Mouse (Mus musculus) limb, embryonic 13.5 days (tissue): Measurements from ENCODE around the gene C130074G19Rik. TPM values are rescaled to one million over a fixed set of nuclear protein-coding genes. Genes with fewer than 3 reads are reported as not detected.
A peak's percentile ranks its signal among the peaks of the same experiment; 100 is the strongest.

Experiments used
- ATAC-seq: fragments of 200-750 bp; cut with Nextera tagmentation; 2 replicates; pipeline ENCODE4 v1.8.0; 2017; ENCODE audit warnings: low read depth, moderate number of reproducible peaks, moderate TSS enrichment; ENCODE audit not compliant: low FRiP score
- H3K27ac ChIP-seq: fragments of 300-500 bp; sonication (generic); 2 replicates; pipeline ENCODE4 v1.5.1; 2015; ENCODE audit warnings: inconsistent platforms, mild to moderate bottlenecking, moderate library complexity
- H3K27me3 ChIP-seq: fragments of 300-500 bp; sonication (generic); 2 replicates; pipeline ENCODE4 v1.6.1; 2015; ENCODE audit warnings: mild to moderate bottlenecking, inconsistent platforms
- H3K36me3 ChIP-seq: fragments of 300-500 bp; sonication (generic); 2 replicates; pipeline ENCODE4 v1.6.1; 2015; ENCODE audit warnings: inconsistent platforms, mild to moderate bottlenecking, moderate library complexity
- H3K4me1 ChIP-seq: fragments of 300-500 bp; sonication (generic); 2 replicates; pipeline ENCODE4 v1.6.1; 2015; ENCODE audit warnings: inconsistent platforms
- H3K4me2 ChIP-seq: fragments of 300-500 bp; sonication (generic); replicated peaks from 2 replicates; pipeline ENCODE4 v1.6.1; 2015; ENCODE audit warnings: inconsistent platforms, mild to moderate bottlenecking, moderate library complexity
- H3K4me3 ChIP-seq: fragments of 300-500 bp; sonication (generic); 2 replicates; pipeline ENCODE4 v1.5.1; 2015; ENCODE audit warnings: moderate library complexity, mild to moderate bottlenecking, inconsistent platforms
- H3K9ac ChIP-seq: fragments of 300-500 bp; sonication (generic); 2 replicates; pipeline ENCODE4 v1.6.1; 2015; ENCODE audit warnings: mild to moderate bottlenecking, inconsistent platforms
- H3K9me3 ChIP-seq: fragments of 300-500 bp; sonication (generic); 2 replicates; pipeline ENCODE4 v1.6.1; 2016; ENCODE audit warnings: inconsistent platforms
- WGBS: fragments of 180-500 bp; shearing (Covaris S2); methylation state at CpG from one replicate; pipeline ENCODE4 v1.1.7; 2015; 5-methylcytosine and 5-hydroxymethylcytosine counted together
- polyA plus RNA-seq: library from polyadenylated mRNA; unstranded; fragments of >200 nt; fragmentation: Nextera tagmentation; extraction: Ambion mirVana; gene quantifications from 2 replicates; pipeline ENCODE4 v1.2.1, GENCODE M21; 2015

The C130074G19Rik gene
- polyA plus RNA-seq, 1 experiment from 2014 or later, result 1.1 TPM

DNA sequence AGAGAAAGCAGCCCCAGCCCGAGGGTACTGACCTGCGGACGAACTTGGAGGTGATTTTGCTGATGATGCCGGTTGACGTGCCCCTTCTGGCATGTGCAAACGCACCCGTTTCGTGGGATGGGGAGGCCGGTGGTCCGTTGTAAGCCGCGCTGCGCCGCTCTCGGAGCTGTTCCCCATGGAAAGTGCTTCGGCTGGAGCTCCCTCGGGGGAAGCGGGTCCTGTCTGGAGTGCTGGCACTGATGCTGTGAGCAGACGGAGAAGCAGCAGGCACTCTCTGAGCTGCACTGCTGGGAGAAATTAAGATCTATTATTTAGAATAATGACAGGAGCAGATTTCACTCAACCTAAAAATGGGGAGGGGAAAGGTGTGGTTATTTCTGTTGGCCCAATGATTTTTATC is 22.4 kb upstream of the C130074G19Rik start:
- Histone ChIP-seq H3K36me3 (peaks cover 64% of the 10 kb centered on the region), H3K9ac (no peak overlapping the region), H3K4me1 (no peaks in the 10 kb centered on the region), H3K4me2 (no peak overlapping the region), H3K27me3 (no peaks in the 10 kb centered on the region), H3K9me3 (no peaks in the 10 kb centered on the region), H3K4me3 (no peak overlapping the region), H3K27ac (no peak overlapping the region)
- no peak for ATAC-seq
- WGBS, result 84% methylated on average over 19 of the region's 19 CpGs

DNA sequence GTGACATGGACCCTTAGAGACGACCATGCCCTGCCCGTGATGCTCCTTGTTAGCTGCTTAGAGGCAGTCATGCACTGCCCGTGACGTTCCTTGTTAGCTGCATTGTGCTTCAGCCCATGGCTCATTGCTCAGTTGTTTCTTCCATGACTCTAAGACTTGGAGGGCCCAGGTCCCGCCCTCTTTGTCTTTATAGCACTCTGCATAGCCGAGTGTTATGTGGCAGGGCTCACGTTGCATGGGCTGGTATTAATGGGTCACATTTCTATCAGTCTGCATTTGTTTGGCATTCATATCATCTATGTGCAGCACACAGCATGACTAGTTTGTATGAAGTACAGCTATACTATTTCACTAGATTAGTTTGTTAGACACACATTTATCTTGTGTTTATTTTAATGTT is 20.7 kb upstream of the C130074G19Rik start:
- ATAC-seq, result no peak
- H3K4me3 ChIP-seq, result no peak overlapping the region
- no peaks in the 10 kb centered on the region for H3K9me3 ChIP-seq
- H3K27ac ChIP-seq, result no peak overlapping the region
- no peak overlapping the region for H3K4me2 ChIP-seq
- 62% methylated on average over 7 of the region's 7 CpGs for WGBS
- H3K36me3 ChIP-seq, result peaks cover 68% of the 10 kb centered on the region
- H3K27me3 ChIP-seq, result no peaks in the 10 kb centered on the region
- H3K9ac ChIP-seq, result no peak overlapping the region
- no peaks in the 10 kb centered on the region for H3K4me1 ChIP-seq

DNA sequence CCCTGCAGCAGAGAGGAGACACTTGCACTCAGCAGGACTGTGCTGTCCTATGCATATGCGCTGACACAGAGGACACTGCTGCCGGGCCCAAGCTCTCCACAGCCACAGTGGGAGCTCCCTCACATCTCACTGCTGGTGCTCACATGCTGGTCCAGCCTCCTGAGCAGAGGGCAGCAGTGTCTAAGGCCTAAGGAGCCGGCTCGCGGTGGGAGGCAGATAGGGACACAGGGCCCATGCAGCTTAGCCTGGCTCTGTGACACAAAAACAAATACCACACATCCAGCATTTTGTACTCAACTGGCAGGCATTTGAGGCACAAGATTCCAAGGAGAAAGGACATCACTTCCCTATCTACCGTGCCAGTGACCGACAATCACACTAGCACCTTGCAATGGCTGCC is 19.9 kb upstream of the C130074G19Rik start:
- no peak overlapping the region for H3K4me2 ChIP-seq
- no peak overlapping the region for H3K27ac ChIP-seq
- H3K27me3 ChIP-seq, result no peaks in the 10 kb centered on the region
- H3K9me3 ChIP-seq, result no peaks in the 10 kb centered on the region
- no peak overlapping the region for H3K4me3 ChIP-seq
- ATAC-seq, result no peak
- WGBS, result 86% methylated on average over 7 of the region's 7 CpGs
- no peak overlapping the region for H3K9ac ChIP-seq
- H3K36me3 ChIP-seq, result peaks cover 67% of the 10 kb centered on the region
- H3K4me1 ChIP-seq, result no peaks in the 10 kb centered on the region

DNA sequence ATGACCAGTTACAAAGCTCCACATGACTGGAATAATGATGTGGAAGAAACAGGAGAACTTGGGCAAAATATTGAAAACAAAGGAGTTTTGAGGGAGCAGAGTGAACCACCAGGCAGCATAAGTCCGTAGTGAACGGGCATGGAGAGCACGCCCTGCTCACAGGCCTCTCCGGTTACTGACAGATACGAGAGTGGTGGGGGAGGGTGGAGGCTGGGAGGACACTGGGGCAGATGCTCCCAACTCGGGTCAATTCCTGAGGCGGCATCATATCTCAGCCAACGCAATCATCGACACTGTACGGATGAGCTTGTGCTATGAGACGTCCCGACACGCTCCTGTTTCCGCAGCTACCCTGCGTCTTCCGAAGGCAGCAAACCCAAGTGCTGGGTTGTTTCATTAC is 14.3 kb upstream of the C130074G19Rik start:
- no peak overlapping the region for H3K4me2 ChIP-seq
- no peaks in the 10 kb centered on the region for H3K4me1 ChIP-seq
- no peaks in the 10 kb centered on the region for H3K27me3 ChIP-seq
- no peak for ATAC-seq
- H3K36me3 ChIP-seq, result peaks cover 26% of the 10 kb centered on the region
- no peak overlapping the region for H3K4me3 ChIP-seq
- 75% methylated on average over 16 of the region's 16 CpGs for WGBS
- H3K9ac ChIP-seq, result no peak overlapping the region
- H3K9me3 ChIP-seq, result no peaks in the 10 kb centered on the region
- H3K27ac ChIP-seq, result no peak overlapping the region

DNA sequence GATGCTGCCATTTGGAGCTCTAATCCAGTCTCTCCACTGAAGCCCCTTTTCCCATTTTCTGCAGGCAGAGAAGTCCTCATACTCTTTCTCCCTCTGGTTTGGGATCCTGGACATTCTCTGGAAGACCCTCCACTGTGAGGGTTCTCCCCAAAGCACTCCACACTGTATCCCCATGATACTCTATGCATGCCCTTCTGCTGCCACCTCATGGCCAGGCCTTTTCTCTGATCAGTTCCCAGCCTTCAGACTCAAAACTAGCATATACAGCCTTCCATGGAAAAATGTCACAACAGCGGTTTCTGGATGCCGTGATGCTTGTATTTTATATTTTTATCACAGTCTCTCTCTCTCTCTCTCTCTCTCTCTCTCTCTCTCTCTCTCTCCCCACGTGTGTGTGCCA is 9.0 kb upstream of the C130074G19Rik start:
- H3K27ac ChIP-seq, result no peak overlapping the region
- H3K9me3 ChIP-seq, result no peaks in the 10 kb centered on the region
- no peaks in the 10 kb centered on the region; the same call in 1 of the 2 replicates for H3K36me3 ChIP-seq
- no peaks in the 10 kb centered on the region for H3K4me1 ChIP-seq
- no peak for ATAC-seq
- 69% methylated on average over 3 of the region's 3 CpGs for WGBS
- H3K4me3 ChIP-seq, result no peak overlapping the region
- H3K27me3 ChIP-seq, result no peaks in the 10 kb centered on the region
- no peak overlapping the region for H3K9ac ChIP-seq
- no peak overlapping the region for H3K4me2 ChIP-seq

DNA sequence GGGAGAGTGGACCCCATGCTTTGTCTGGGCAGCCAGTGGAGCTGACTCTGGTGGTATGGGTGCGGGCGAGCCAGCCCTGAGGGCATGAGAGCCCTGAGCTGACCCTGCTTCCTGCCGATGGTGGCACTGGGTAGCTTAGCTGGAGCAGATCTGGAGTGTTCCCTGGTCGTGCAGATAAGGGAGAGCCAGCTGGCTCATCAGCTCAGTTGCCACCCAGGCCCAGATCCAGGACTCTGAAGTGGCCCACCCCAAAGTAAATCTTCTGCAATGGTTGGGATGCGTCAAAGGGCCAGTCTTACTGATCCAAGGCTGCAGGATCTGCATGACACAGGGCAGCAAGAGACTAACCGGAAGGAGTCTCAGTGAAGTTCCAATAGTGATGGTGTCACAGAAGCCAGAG is 6.4 kb upstream of the C130074G19Rik start:
- 84% methylated on average over 6 of the region's 6 CpGs for WGBS
- Histone ChIP-seq H3K27ac (no peak overlapping the region), H3K36me3 (no peaks in the 10 kb centered on the region), H3K4me3 (no peak overlapping the region), H3K9ac (no peak overlapping the region), H3K27me3 (peaks cover 5% of the 10 kb centered on the region; the same call in 1 of the 2 replicates), H3K4me1 (no peaks in the 10 kb centered on the region), H3K9me3 (no peaks in the 10 kb centered on the region), H3K4me2 (no peak overlapping the region)
- no peak for ATAC-seq

DNA sequence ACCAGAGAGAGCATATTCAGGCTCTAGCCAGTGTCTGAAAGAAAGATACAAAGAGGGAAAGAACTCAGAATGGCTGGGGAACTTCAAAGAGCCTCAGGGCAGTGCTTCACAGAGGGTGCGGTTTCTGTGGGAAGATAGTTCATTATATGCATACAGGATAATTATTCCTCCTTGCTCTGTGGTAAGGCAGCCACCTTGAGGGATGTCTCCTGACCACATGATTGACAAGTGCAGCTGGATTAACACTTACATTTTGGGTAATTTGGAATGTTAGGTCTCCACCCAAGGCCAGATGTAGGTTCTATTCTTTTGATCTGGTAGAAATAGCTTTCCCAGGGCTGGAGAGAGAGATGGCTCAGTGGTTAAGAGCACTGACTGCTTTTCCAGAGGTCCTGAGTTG is 3.1 kb upstream of the C130074G19Rik start:
- Histone ChIP-seq H3K27me3 (peaks cover 38% of the 10 kb centered on the region), H3K36me3 (no peaks in the 10 kb centered on the region), H3K9me3 (no peaks in the 10 kb centered on the region), H3K27ac (no peak overlapping the region), H3K9ac (no peak overlapping the region), H3K4me2 (no peak overlapping the region), H3K4me1 (peaks cover 12% of the 10 kb centered on the region), H3K4me3 (no peak overlapping the region)
- 61% methylated on average over 1 of the region's 1 CpGs for WGBS
- ATAC-seq, result no peak

DNA sequence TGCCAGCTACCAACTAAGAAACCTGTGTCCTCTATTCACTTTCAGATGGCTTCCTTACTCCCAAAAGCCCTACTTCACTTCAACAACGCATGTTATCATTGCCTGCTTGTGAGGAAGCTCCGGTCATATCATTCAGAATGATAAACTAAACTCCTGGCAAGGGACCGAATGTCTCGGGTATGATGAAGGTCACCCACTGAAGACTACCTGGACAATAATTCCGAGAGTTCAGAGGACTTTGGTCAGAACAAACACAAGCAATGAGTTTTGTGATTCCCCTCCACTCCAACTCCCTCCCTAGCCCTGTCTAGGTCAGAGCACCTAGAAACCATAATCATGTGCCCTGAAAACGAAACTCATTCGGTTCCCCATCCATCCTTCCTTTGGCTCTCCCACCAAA is 1.2 kb downstream of the C130074G19Rik start:
- H3K27me3 ChIP-seq, result peaks cover 49% of the 10 kb centered on the region
- ATAC-seq, result no peak
- 66% methylated on average over 7 of the region's 7 CpGs for WGBS
- no peaks in the 10 kb centered on the region for H3K9me3 ChIP-seq
- H3K36me3 ChIP-seq, result no peaks in the 10 kb centered on the region
- peak overlapping the region; percentile 90 for H3K4me2 ChIP-seq
- H3K9ac ChIP-seq, result no peak overlapping the region
- H3K4me1 ChIP-seq, result peaks cover 18% of the 10 kb centered on the region
- peak overlapping the region; percentile 55 for H3K4me3 ChIP-seq
- no peak overlapping the region for H3K27ac ChIP-seq

DNA sequence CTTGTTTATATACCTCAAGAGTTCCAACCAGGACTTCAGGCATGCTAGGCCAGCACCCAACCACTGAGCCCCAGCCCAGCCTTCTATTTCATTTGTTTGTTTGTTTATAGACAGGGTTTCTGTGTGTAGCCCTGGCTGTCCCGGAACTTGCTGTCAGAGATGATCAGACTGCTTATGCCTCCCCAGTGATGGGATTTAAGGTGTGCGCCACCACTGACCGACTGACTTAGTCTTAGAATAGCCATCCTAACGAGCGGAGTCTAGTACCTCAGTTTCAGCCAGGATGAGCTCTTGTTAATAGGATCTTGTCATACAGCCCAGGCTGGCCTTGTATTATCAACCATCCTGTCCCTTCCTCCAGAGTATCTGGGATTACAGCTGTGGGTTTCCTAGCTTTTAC is 1.8 kb downstream of the C130074G19Rik start:
- Histone ChIP-seq H3K4me1 (peaks cover 18% of the 10 kb centered on the region), H3K36me3 (no peaks in the 10 kb centered on the region), H3K4me2 (no peak overlapping the region; the same call in 1 of the 2 replicates), H3K9ac (no peak overlapping the region), H3K27me3 (peaks cover 49% of the 10 kb centered on the region), H3K4me3 (peak overlapping the region; percentile 55; the same call in 1 of the 2 replicates), H3K9me3 (no peaks in the 10 kb centered on the region), H3K27ac (no peak overlapping the region)
- WGBS, result 82% methylated on average over 5 of the region's 5 CpGs
- no peak for ATAC-seq

DNA sequence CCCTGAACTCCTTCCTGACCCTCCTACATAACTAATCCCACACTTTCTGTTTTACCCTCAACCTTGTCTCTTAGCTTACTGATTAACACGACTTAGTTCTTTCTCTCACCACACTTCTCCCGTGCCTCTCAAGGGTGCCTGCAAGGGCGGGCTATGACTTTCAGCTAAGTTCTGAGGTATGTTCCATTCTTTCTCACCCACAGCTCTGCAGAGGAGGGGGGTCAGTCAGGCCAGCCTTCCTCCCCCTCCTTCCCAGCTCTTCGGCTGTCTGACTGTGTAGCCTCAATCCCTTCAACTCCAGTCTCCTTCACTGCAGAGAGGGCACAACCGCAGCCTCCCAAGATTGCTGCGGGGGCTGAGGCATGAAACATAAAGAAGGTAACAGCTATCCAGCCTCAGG is 4.2 kb downstream of the C130074G19Rik start:
- Histone ChIP-seq H3K9me3 (no peaks in the 10 kb centered on the region), H3K27ac (peak overlapping the region; percentile 39; the same call in 1 of the 2 replicates), H3K9ac (0 out of 2 replicates have a peak overlapping the region, but pooled peaks have one; percentile 19), H3K36me3 (no peaks in the 10 kb centered on the region), H3K4me3 (no peak overlapping the region), H3K4me1 (peaks cover 18% of the 10 kb centered on the region), H3K27me3 (peaks cover 38% of the 10 kb centered on the region), H3K4me2 (no peak overlapping the region)
- WGBS, result 56% methylated on average over 6 of the region's 6 CpGs
- ATAC-seq, result no peak

DNA sequence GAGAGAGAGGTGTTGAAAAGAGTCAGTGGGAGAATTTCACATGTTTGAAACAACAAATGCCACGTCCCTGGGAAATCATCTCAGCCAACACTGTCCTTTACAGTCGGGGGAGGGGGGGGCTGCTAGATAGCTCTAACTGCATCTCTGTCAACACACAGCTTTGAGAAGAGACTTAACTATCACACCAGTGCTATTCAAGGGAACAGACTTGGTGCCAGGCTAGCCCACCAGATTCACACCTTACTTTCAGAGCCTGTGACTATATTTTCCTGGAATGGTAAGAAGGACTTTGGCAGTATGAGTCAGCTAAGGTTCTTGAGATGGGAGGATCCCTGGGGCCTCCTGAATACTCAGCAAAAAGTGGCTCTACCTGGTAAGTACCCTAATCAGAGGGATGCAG is 5.7 kb downstream of the C130074G19Rik start:
- Histone ChIP-seq H3K36me3 (no peaks in the 10 kb centered on the region), H3K9me3 (no peaks in the 10 kb centered on the region), H3K27ac (no peak overlapping the region), H3K4me3 (no peak overlapping the region), H3K4me1 (peaks cover 8% of the 10 kb centered on the region), H3K27me3 (peaks cover 22% of the 10 kb centered on the region), H3K4me2 (no peak overlapping the region), H3K9ac (no peak overlapping the region)
- 72% methylated on average over 2 of the region's 2 CpGs for WGBS
- no peak for ATAC-seq

DNA sequence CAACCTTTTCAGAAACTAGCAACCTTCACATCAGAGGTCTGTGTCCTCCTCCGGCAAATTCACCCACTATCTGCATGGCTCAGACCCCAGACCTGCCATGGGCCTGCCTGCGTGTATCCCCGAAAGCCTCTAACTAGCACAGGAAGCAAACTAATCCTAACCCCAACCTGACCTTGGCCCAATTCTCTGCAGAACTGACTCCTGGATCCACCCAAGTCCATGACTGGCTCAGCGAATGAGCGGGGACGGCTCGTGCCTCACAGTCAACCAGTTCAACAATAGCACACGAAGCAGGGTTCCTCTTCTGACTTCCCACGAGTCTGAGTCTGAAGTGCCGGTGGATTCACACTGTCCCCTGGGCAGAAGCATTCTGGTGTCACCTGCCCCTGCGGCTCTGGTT is 9.1 kb downstream of the C130074G19Rik start:
- H3K4me2 ChIP-seq, result no peak overlapping the region
- no peaks in the 10 kb centered on the region for H3K27me3 ChIP-seq
- H3K9me3 ChIP-seq, result no peaks in the 10 kb centered on the region
- H3K4me3 ChIP-seq, result no peak overlapping the region
- no peak overlapping the region for H3K27ac ChIP-seq
- H3K36me3 ChIP-seq, result no peaks in the 10 kb centered on the region
- WGBS, result 81% methylated on average over 11 of the region's 11 CpGs
- no peak for ATAC-seq
- peaks cover 18% of the 10 kb centered on the region for H3K4me1 ChIP-seq
- H3K9ac ChIP-seq, result no peak overlapping the region

DNA sequence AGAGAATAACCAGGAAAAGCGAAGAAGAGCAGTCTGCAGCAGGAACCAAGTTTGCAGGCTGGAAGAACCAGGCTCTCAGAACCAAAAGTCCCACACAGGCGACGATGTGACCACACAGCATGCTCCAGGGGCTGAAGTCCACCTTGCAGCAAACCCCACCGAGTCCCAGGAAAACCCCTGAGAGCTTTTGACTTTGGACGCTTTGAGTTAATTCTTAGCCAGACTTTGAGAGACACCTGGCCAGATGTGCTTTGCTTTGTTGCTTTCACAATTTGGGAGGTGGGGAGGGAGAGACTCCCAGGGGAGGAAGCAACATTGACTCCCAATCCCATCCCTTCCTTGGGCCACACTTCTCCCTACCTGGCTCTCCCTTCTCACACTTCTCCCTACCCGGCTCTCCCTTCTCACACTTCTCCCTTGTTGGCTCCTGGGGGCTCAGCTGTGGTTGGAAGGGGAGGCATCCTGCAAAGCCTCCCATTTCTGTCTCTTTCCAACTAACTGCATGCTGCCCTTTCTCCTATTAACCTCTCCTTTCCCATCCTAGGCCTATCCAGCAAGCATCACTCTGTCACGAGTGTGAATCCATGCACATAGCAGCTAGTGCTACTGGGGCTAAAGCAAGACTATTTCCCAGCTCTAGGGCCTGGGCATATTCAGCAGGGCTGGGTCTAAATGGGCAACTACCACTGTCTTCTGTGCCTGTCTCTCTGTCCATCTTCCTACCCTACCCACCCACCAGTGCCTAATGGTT is 10.8 kb downstream of the C130074G19Rik start:
- no peak overlapping the region for H3K4me2 ChIP-seq

More for the DNA sequence above, 10.8 kb downstream of the C130074G19Rik start:
- no peaks in the 10 kb centered on the region for H3K27me3 ChIP-seq
- H3K9me3 ChIP-seq, result no peaks in the 10 kb centered on the region
- H3K4me3 ChIP-seq, result no peak overlapping the region
- no peak for ATAC-seq
- H3K27ac ChIP-seq, result no peak overlapping the region; the same call in 1 of the 2 replicates
- 67% methylated on average over 7 of the region's 7 CpGs for WGBS
- H3K4me1 ChIP-seq, result peaks cover 17% of the 10 kb centered on the region
- no peaks in the 10 kb centered on the region for H3K36me3 ChIP-seq
- no peak overlapping the region for H3K9ac ChIP-seq
